Mouse (Mus musculus): Measurements from ENCODE around the gene Ppil2. TPM values are rescaled to one million over a fixed set of nuclear protein-coding genes. Genes with fewer than 3 reads are reported as not detected.
A peak's percentile ranks its signal among the peaks of the same experiment; 100 is the strongest.

Gene Ppil2
- polyA plus RNA-seq, 1 experiment = 108 TPM

- WGBS = 32% methylated on average over 7 of the region's 7 CpGs
- no peak for TF ChIP-seq POLR2A (IDR thresholded peaks at IDR 0.05; ENCODE audit: borderline replicate concordance, insufficient read depth, low read length)
- no peak for TF ChIP-seq CTCF (IDR thresholded peaks at IDR 0.05; ENCODE audit: borderline replicate concordance, insufficient read depth, low read depth, low read length)
- Histone ChIP-seq H3K4me3 (replicated peaks; ENCODE audit: insufficient read depth, low read depth, low read length) (no peak within 1 kb of the TSS), H3K4me1 (ENCODE audit: control insufficient read depth, insufficient read depth, low read length) (peaks cover 5% of the 10 kb centered on the region; the same call in 1 of the 2 replicates), H3K27ac (ENCODE audit: insufficient read depth, low read length) (no peak within 1 kb of the TSS), H3K27me3 (ENCODE audit: control insufficient read depth, insufficient read depth, low read length) (no peaks in the 10 kb centered on the region)
- DNase-seq = no peak
Observed at GRCm38 (mm10) chr16:17144339-17144738, 33.3 kb upstream of the Ppil2 start, which contains the start of gene Ydjc. Gene Ydjc (plus strand): TSS chr16:17144621.

- Histone ChIP-seq H3K4me1 (ENCODE audit: control insufficient read depth, insufficient read depth, low read length) (no peaks in the 10 kb centered on the region), H3K27me3 (ENCODE audit: control insufficient read depth, insufficient read depth, low read length) (no peaks in the 10 kb centered on the region), H3K4me3 (replicated peaks; ENCODE audit: insufficient read depth, low read depth, low read length) (no peak overlapping the region), H3K27ac (ENCODE audit: insufficient read depth, low read length) (no peak overlapping the region)
- TF ChIP-seq POLR2A (IDR thresholded peaks at IDR 0.05; ENCODE audit: borderline replicate concordance, insufficient read depth, low read length) (no peak), CTCF (IDR thresholded peaks at IDR 0.05; ENCODE audit: borderline replicate concordance, insufficient read depth, low read depth, low read length) (no peak)
- 89% methylated on average over 15 of the region's 15 CpGs for WGBS
- DNase-seq = no peak
Observed at GRCm38 (mm10) chr16:17137355-17137754, 26.3 kb upstream of the Ppil2 start.

- 17% methylated on average over 7 of the region's 7 CpGs for WGBS
- Histone ChIP-seq H3K4me3 (replicated peaks; ENCODE audit: insufficient read depth, low read depth, low read length) (no peak overlapping the region), H3K4me1 (ENCODE audit: control insufficient read depth, insufficient read depth, low read length) (no peaks in the 10 kb centered on the region), H3K27me3 (ENCODE audit: control insufficient read depth, insufficient read depth, low read length) (no peaks in the 10 kb centered on the region), H3K27ac (ENCODE audit: insufficient read depth, low read length) (no peak overlapping the region)
- TF ChIP-seq POLR2A (IDR thresholded peaks at IDR 0.05; ENCODE audit: borderline replicate concordance, insufficient read depth, low read length) (no peak), CTCF (IDR thresholded peaks at IDR 0.05; ENCODE audit: borderline replicate concordance, insufficient read depth, low read depth, low read length) (no peak)
- no peak for DNase-seq
Observed at GRCm38 (mm10) chr16:17132906-17133200, 21.8 kb upstream of the Ppil2 start.

- TF ChIP-seq CTCF (IDR thresholded peaks at IDR 0.05; ENCODE audit: borderline replicate concordance, insufficient read depth, low read depth, low read length) = no peak
- peak; percentile 74 for TF ChIP-seq POLR2A (IDR thresholded peaks at IDR 0.05; ENCODE audit: borderline replicate concordance, insufficient read depth, low read length)
- H3K27me3 ChIP-seq (ENCODE audit: control insufficient read depth, insufficient read depth, low read length) = no peaks in the 10 kb centered on the region
- peak; percentile 98 to 99 for DNase-seq
Observed at GRCm38 (mm10) chr16:17132089-17132905, 21.2 kb upstream of the Ppil2 start, which contains the start of gene Sdf2l1. Gene Sdf2l1 (minus strand): TSS chr16:17132383.

GRCm38 (mm10) chr16:17131191-17132088 is 20.4 kb upstream of the Ppil2 start:
- peak overlapping the region; percentile 46 for H3K27ac ChIP-seq (ENCODE audit: insufficient read depth, low read length)
- no peaks in the 10 kb centered on the region for H3K4me1 ChIP-seq (ENCODE audit: control insufficient read depth, insufficient read depth, low read length)
- 3% methylated on average over 43 of the region's 43 CpGs for WGBS
- H3K27me3 ChIP-seq (ENCODE audit: control insufficient read depth, insufficient read depth, low read length) = no peaks in the 10 kb centered on the region
- DNase-seq = peak; percentile 44 to 63
- TF ChIP-seq POLR2A (IDR thresholded peaks at IDR 0.05; ENCODE audit: borderline replicate concordance, insufficient read depth, low read length) (no peak), CTCF (IDR thresholded peaks at IDR 0.05; ENCODE audit: borderline replicate concordance, insufficient read depth, low read depth, low read length) (peak; percentile 23; the same call in 1 of the 2 replicates)
- H3K4me3 ChIP-seq (replicated peaks; ENCODE audit: insufficient read depth, low read depth, low read length) = peak overlapping the region; percentile 91

More at GRCm38 (mm10) chr16:17132089-17132905, 21.2 kb upstream of the Ppil2 start, which contains the start of gene Sdf2l1:
- no peaks in the 10 kb centered on the region for H3K4me1 ChIP-seq (ENCODE audit: control insufficient read depth, insufficient read depth, low read length)
- peak within 1 kb of the TSS; percentile 46 for H3K27ac ChIP-seq (ENCODE audit: insufficient read depth, low read length)
- peak within 1 kb of the TSS; percentile 91 for H3K4me3 ChIP-seq (replicated peaks; ENCODE audit: insufficient read depth, low read depth, low read length)
- under 1% methylated on average over 47 of the region's 47 CpGs for WGBS

GRCm38 (mm10) chr16:17127292-17127691 is 16.2 kb upstream of the Ppil2 start:
- 100% methylated on average over 1 of the region's 1 CpGs for WGBS
- TF ChIP-seq POLR2A (IDR thresholded peaks at IDR 0.05; ENCODE audit: borderline replicate concordance, insufficient read depth, low read length) = no peak
- TF ChIP-seq CTCF (IDR thresholded peaks at IDR 0.05; ENCODE audit: borderline replicate concordance, insufficient read depth, low read depth, low read length) = peak; percentile 61; the same call in 1 of the 2 replicates
- Histone ChIP-seq H3K27ac (ENCODE audit: insufficient read depth, low read length) (no peak overlapping the region), H3K4me1 (ENCODE audit: control insufficient read depth, insufficient read depth, low read length) (peaks cover 5% of the 10 kb centered on the region; the same call in 1 of the 2 replicates), H3K4me3 (replicated peaks; ENCODE audit: insufficient read depth, low read depth, low read length) (no peak overlapping the region), H3K27me3 (ENCODE audit: control insufficient read depth, insufficient read depth, low read length) (no peaks in the 10 kb centered on the region)
- peak in 1 of 2 experiments; percentile 26 for DNase-seq

- Histone ChIP-seq H3K27ac (ENCODE audit: insufficient read depth, low read length) (no peak within 1 kb of the TSS), H3K4me1 (ENCODE audit: control insufficient read depth, insufficient read depth, low read length) (peaks cover 5% of the 10 kb centered on the region; the same call in 1 of the 2 replicates), H3K4me3 (replicated peaks; ENCODE audit: insufficient read depth, low read depth, low read length) (peak within 1 kb of the TSS; percentile 29), H3K27me3 (ENCODE audit: control insufficient read depth, insufficient read depth, low read length) (no peaks in the 10 kb centered on the region)
- peak; percentile 66 to 68 for DNase-seq
- TF ChIP-seq CTCF (IDR thresholded peaks at IDR 0.05; ENCODE audit: borderline replicate concordance, insufficient read depth, low read depth, low read length) (no peak), POLR2A (IDR thresholded peaks at IDR 0.05; ENCODE audit: borderline replicate concordance, insufficient read depth, low read length) (no peak)
- WGBS = 3% methylated on average over 25 of the region's 25 CpGs
Observed at GRCm38 (mm10) chr16:17124871-17125520, 13.9 kb upstream of the Ppil2 start, which contains the start of gene 2610318N02Rik. Gene 2610318N02Rik (minus strand): TSS chr16:17125167.

All from cerebellum, adult 2 months (tissue).